Mouse (Mus musculus): ENCODE measurements at regions not wholly inside any gene's neighbourhood (a gene's known extent, or its start where the extent isn't known, plus 50 kb on each side); places are given as distances from the start of the nearest gene placed in this dataset.
A peak's percentile ranks its signal among the peaks of the same experiment; 100 is the strongest.

- H3K36me3 ChIP-seq (ENCODE audit: control insufficient read depth, insufficient read depth, low read length): no peaks in the 10 kb centered on the region
- no peaks in the 10 kb centered on the region for H3K9me3 ChIP-seq (ENCODE audit: control insufficient read depth, low read length)
- no peaks in the 10 kb centered on the region for H3K27me3 ChIP-seq (replicated peaks; ENCODE audit: control insufficient read depth, insufficient read depth, low read length)
- 25% methylated on average over 3 of the region's 3 CpGs for WGBS
- H3K27ac ChIP-seq (replicated peaks; ENCODE audit: low read depth, low read length): no peak overlapping the region
- H3K4me3 ChIP-seq (ENCODE audit: low read depth, low read length): no peak overlapping the region
- no peak overlapping the region for H3K4me2 ChIP-seq (ENCODE audit: low read depth, low read length)
- H3K4me1 ChIP-seq (ENCODE audit: control insufficient read depth, insufficient read depth, low read length): no peaks in the 10 kb centered on the region
- ATAC-seq (ENCODE audit: low read depth) (no peak), DNase-seq (ENCODE audit: low spot score) (peak; percentile 24)
- no peak overlapping the region for H3K9ac ChIP-seq (ENCODE audit: low read depth, low read length)
Observed at GRCm38 (mm10) chr9:27739287-27739686, 51.3 kb upstream of the Opcml start.

Measured in embryonic facial prominence, embryonic 14.5 days (tissue).